Mouse (Mus musculus) frontal cortex, postnatal 36 days (tissue): Measurements from ENCODE around the gene Hephl1.
A peak's percentile ranks its signal among the peaks of the same experiment; 100 is the strongest.
"Not testable (repeated sequence)": the region's sequence is repeated elsewhere in the genome, so short reads cannot be mapped to it uniquely, and the experiment has no call there.

ENCODE experiments used
- DNase-seq, 2 experiments: peaks; one replicate each; pipeline ENCODE4 v3.0.0; 2022; ENCODE audit warnings: low spot score in 2 of 2

Hephl1 gene

GRCm38 (mm10) chr9:15112008-15112407, at the start of gene Hephl1:
Gene Hephl1, minus strand, starts transcription at chr9:15112108.
- no peak for DNase-seq

- DNase-seq: no peak
These were observed 37.5 kb upstream of the Hephl1 start for GRCm38 (mm10) chr9:15149246-15149926.

- DNase-seq: no peak
These were observed 28.6 kb upstream of the Hephl1 start for GRCm38 (mm10) chr9:15140546-15140945.

- no peak for DNase-seq
These were observed 14.0 kb upstream of the Hephl1 start for GRCm38 (mm10) chr9:15125897-15126296.

- no peak for DNase-seq
These were observed 10.5 kb upstream of the Hephl1 start for GRCm38 (mm10) chr9:15122431-15122830.

- DNase-seq: no peak
These were observed 9.0 kb upstream of the Hephl1 start for GRCm38 (mm10) chr9:15120841-15121358.

- no peak for DNase-seq
These were observed 8.3 kb upstream of the Hephl1 start for GRCm38 (mm10) chr9:15120209-15120608.

- no peak for DNase-seq
These were observed 7.6 kb upstream of the Hephl1 start for GRCm38 (mm10) chr9:15119515-15119914.

- DNase-seq: no peak
These were observed 4.3 kb upstream of the Hephl1 start for GRCm38 (mm10) chr9:15116165-15116564.

- no peak for DNase-seq
These were observed 2.2 kb upstream of the Hephl1 start for GRCm38 (mm10) chr9:15114102-15114501.

GRCm38 (mm10) chr9:15108101-15108500, 3.8 kb downstream of the Hephl1 start:
- DNase-seq: no peak

GRCm38 (mm10) chr9:15105136-15105535, 6.8 kb downstream of the Hephl1 start:
- no peak for DNase-seq

- no peak for DNase-seq
These were observed 8.2 kb downstream of the Hephl1 start for GRCm38 (mm10) chr9:15103579-15104300.

GRCm38 (mm10) chr9:15101531-15102161, 10.3 kb downstream of the Hephl1 start:
- DNase-seq: no peak

- not testable (repeated sequence) for DNase-seq
These were observed 13.5 kb downstream of the Hephl1 start for GRCm38 (mm10) chr9:15098421-15098820.

- DNase-seq: no peak
These were observed 14.7 kb downstream of the Hephl1 start for GRCm38 (mm10) chr9:15097172-15097571.

GRCm38 (mm10) chr9:15096161-15096560, 15.7 kb downstream of the Hephl1 start:
- no peak for DNase-seq

GRCm38 (mm10) chr9:15095206-15095605, 16.7 kb downstream of the Hephl1 start:
- no peak for DNase-seq

GRCm38 (mm10) chr9:15068686-15069295, 43.1 kb downstream of the Hephl1 start:
- peak; percentile 9 to 24 for DNase-seq

- DNase-seq: peak in 1 of 2 experiments; percentile 19
These were observed 43.8 kb downstream of the Hephl1 start for GRCm38 (mm10) chr9:15067995-15068685.

- DNase-seq: no peak
These were observed 47.7 kb downstream of the Hephl1 start for GRCm38 (mm10) chr9:15064176-15064575.
